Mouse (Mus musculus) frontal cortex, adult (tissue): Measurements from ENCODE around the gene Pkdrej.
"Not testable (repeated sequence)": the region's sequence is repeated elsewhere in the genome, so short reads cannot be mapped to it uniquely, and the experiment has no call there.

Experiments used
- ATAC-seq: cut with Nextera tagmentation; 2 replicates; pipeline ENCODE4 v1.9.2; 2017; ENCODE audit warnings: mild to moderate bottlenecking, moderate library complexity, mixed read lengths; ENCODE audit not compliant: low TSS enrichment

Gene Pkdrej

DNA sequence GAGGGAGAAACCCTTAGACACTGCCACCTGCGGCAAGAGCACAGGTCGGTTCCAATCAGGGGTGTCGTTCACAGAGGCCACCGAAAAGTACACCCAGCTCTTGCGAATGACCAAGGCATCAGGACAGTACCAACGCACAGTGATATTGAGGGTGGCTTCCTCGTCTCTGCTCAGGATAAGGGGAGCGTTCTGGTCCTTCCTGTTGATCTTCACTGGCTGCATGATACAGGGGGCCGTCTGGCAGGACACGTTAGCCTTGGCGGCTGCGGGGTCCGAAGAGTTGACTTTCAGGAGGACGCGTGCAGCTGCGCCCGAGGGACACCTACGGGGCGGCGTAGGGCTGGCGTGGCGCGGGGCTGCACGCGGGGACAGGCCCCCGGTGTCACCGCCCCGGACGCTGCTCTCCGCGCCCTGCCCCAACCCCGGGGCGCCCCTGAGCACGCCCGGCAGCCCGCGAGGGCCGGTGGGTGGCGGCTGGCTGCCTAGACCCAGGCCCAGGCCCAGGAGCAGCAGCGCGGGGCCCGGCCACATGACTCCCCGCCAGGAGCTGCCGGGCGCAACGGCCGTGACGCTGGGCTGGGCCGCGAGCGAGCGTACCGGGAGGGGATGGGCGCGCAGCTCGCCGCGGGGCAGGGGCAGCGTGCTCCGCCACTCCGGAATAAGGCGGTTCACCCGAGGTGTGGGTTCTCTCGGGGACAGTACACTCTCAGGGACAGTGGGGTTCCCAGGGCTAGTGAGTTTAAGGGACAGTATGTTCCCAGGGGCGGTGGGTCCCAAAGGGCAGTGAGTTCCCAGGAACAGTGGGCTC is at the start of gene Pkdrej:
TSS of gene Pkdrej (minus strand) at position 532 of the 808 bp plus-strand sequence.
- ATAC-seq = peak; percentile 91

GRCm38 (mm10) chr15:85867696-85868095 is 46.2 kb upstream of the Pkdrej start:
- ATAC-seq = peak; percentile 93

DNA sequence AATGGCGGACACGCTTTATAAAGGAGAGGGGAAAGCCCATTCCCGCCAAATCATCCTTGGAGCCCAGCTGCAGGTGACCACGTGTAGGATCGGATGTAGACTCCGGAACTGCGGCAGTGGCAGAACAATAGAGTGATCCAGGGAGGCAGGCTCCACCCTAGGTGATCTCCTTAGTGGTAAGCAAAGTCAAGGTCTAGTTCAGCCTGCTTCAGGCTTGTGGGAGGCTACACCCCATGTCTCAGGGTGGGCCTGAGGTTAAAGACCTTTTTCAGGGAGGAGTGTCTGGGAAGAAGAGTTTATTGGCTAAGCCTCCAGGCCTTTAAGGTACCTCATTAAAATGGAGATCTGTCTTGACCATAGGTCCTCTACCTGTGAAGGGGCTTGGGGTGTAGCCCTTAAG is 44.4 kb upstream of the Pkdrej start:
- ATAC-seq = not testable (repeated sequence)

- peak; percentile 100 for ATAC-seq
Measured at GRCm38 (mm10) chr15:85859490-85860031, 38.0 kb upstream of the Pkdrej start, which contains the start of gene Gtse1. Gene Gtse1 (plus strand): TSS chr15:85859745.

- ATAC-seq = peak; percentile 66
Measured at GRCm38 (mm10) chr15:85858980-85859489, 37.5 kb upstream of the Pkdrej start.

- ATAC-seq = no peak
Measured at GRCm38 (mm10) chr15:85851656-85852392, 30.3 kb upstream of the Pkdrej start.

GRCm38 (mm10) chr15:85845071-85845470 is 23.5 kb upstream of the Pkdrej start:
- ATAC-seq = no peak

GRCm38 (mm10) chr15:85841796-85842360 is 20.3 kb upstream of the Pkdrej start:
- no peak for ATAC-seq

DNA sequence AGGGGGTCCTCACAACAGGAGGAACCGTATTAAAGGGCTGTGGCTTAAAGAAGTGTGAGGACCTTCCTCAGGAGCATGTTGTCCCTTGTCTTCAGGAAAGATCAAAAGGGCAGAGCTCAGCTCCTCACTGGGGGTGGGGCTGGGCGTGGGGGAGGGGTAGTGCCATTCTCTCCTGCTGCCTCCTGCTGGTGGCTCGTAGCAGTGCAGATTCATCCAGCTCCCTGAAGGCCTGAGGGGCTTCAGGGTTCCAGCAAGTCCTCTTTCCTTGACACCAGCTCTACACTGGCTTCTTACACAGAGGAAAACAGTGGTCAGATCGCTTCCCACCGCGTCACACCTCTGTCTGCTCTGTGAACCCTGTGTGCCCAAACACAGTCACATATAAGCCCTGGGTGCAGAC is 19.4 kb upstream of the Pkdrej start:
- ATAC-seq = no peak

DNA sequence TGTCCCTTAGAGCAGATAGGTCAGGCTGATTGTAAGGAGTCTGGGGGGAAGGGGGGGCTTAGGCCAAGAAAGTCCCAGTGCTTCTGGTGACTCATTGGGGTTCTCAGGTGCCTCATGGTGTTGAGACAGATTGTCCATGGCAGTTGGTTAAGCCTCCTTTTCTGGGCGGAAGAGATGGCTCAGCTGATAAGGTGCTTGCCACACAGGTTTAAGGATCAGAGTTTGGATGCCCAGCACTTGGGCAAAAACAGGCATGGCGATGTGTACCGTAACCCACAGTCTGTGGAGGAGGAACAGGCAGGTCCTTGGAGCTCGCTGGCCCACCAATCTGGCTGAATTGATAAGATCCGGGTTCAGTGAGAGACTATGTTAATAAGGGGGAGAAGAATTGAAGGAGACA is 15.4 kb upstream of the Pkdrej start:
- ATAC-seq = no peak

GRCm38 (mm10) chr15:85835335-85835734 is 13.8 kb upstream of the Pkdrej start:
- ATAC-seq = no peak

GRCm38 (mm10) chr15:85832599-85832998 is 11.1 kb upstream of the Pkdrej start:
- no peak for ATAC-seq

DNA sequence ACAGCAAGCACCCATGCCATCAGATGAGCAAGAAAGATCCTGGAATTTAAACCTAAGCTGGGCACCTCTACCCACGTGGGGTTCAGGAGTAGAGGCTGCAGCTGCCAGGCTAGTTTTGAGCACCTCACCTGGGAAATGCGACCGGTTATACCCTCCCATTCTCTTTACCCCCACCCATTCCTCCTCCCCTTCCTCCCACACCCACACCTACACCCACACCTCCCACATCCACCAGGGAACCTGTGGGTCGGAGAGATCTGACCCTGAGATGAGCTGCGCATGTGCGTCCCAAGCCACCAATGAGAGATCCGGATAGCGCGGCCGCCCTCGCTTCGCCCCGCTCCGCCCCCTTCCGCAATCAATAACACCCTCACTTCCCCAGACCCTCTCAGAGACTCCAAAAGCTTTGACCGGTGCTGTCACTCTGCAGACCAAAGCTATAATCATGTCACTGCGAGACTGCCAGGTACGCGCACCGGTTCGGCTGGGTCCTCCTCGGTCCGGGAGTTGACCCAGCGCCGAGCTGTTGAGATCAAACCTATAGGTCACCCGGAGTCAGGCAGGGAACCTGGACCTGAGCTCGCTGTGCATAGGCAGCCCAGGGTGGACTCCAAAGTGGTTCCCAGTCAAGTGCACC is 10.5 kb upstream of the Pkdrej start, which contains the start of gene Ttc38:
TSS of gene Ttc38 (plus strand) at position 353 of the 637 bp plus-strand sequence.
- ATAC-seq = peak; percentile 96

GRCm38 (mm10) chr15:85829470-85829869 is 7.9 kb upstream of the Pkdrej start:
- no peak for ATAC-seq

GRCm38 (mm10) chr15:85828071-85828470 is 6.5 kb upstream of the Pkdrej start:
- no peak for ATAC-seq

GRCm38 (mm10) chr15:85826676-85827075 is 5.1 kb upstream of the Pkdrej start:
- no peak for ATAC-seq

DNA sequence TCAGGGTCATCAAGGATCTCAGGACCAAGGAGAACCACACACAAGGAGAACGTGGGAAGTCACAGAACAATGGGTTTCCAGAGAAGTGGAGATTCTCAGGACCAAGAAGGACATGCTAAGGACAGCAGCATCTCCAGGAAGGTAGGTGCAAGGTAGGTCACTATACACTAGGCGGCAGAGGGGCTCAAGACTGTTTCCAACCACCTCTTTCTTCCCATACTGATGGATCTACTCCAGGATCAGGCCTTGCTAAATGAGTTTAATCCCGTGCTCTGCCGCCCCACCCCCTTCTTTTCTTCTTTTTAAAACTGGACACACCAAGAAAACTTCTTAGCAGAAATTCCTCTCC is 451 bp upstream of the Pkdrej start:
- ATAC-seq = peak; percentile 50; the same call in 1 of the 2 replicates

GRCm38 (mm10) chr15:85813428-85813827 is 8.1 kb downstream of the Pkdrej start:
- no peak for ATAC-seq

GRCm38 (mm10) chr15:85811535-85812277 is 9.8 kb downstream of the Pkdrej start, which contains the start of gene Cdpf1:
Gene Cdpf1 (minus strand): TSS chr15:85811697.
- peak; percentile 92 for ATAC-seq

DNA sequence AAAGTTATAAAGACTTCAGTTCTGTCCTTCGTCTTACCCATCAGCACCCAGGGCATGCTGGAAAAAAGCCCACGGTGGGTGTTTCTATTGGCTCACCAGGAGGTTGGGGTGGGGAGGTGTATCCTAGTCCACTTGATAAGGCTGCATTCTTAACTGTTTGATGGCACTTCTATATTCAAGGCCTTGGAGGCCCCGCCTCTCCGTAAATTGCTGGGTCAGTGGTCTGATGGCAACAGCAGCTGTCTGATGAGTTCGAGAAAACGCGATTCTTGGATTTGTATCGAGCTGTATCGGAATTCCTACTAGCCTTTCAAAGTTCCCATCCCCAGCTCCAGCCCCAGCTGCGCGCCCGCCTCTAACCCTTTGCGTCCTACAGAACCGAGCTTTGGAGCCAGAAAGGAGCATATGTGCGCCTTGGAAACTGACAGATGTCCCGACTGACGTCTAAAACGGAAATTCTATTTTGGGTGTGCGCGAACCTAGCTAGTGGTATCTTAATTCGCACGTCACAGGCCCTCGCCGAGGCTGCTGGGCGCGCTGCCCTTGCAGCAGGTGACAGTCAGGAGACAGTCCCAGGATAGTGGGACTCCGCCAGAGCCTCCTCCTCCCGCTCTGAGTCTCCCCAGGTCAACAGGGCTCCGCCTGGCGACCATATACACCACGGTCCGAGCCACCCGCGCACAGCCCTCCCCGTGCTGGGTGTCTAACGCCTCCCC is 10.6 kb downstream of the Pkdrej start:
- peak; percentile 70 for ATAC-seq
